Mouse (Mus musculus): ENCODE results near the gene Msi2.

Gene Msi2

GRCm38 (mm10) chr11:88713479-88713878 is 4.8 kb downstream of the Msi2 start:
- DNase-seq (ENCODE audit: low spot score), result no peak

GRCm38 (mm10) chr11:88709876-88710614 is 8.3 kb downstream of the Msi2 start:
- no peak for DNase-seq (ENCODE audit: low spot score)

GRCm38 (mm10) chr11:88707228-88707775 is 11.0 kb downstream of the Msi2 start:
- DNase-seq (ENCODE audit: low spot score), result no peak

- DNase-seq (ENCODE audit: low spot score), result no peak
Observed at GRCm38 (mm10) chr11:88704688-88705087, 13.6 kb downstream of the Msi2 start.

- no peak for DNase-seq (ENCODE audit: low spot score)
Observed at GRCm38 (mm10) chr11:88703220-88703619, 15.1 kb downstream of the Msi2 start.

- no peak for DNase-seq (ENCODE audit: low spot score)
Observed at GRCm38 (mm10) chr11:88701976-88702659, 16.2 kb downstream of the Msi2 start.

- no peak for DNase-seq (ENCODE audit: low spot score)
Observed at GRCm38 (mm10) chr11:88701020-88701419, 17.3 kb downstream of the Msi2 start.

GRCm38 (mm10) chr11:88700202-88700711 is 18.1 kb downstream of the Msi2 start:
- no peak for DNase-seq (ENCODE audit: low spot score)

- DNase-seq (ENCODE audit: low spot score), result no peak
Observed at GRCm38 (mm10) chr11:88693905-88694893, 24.1 kb downstream of the Msi2 start.

- DNase-seq (ENCODE audit: low spot score), result no peak
Observed at GRCm38 (mm10) chr11:88693002-88693769, 25.1 kb downstream of the Msi2 start.

- DNase-seq (ENCODE audit: low spot score), result no peak
Observed at GRCm38 (mm10) chr11:88692374-88692773, 25.9 kb downstream of the Msi2 start.

GRCm38 (mm10) chr11:88690556-88691287 is 27.6 kb downstream of the Msi2 start:
- DNase-seq (ENCODE audit: low spot score), result no peak

- no peak for DNase-seq (ENCODE audit: low spot score)
Observed at GRCm38 (mm10) chr11:88689831-88690459, 28.4 kb downstream of the Msi2 start.

- no peak for DNase-seq (ENCODE audit: low spot score)
Observed at GRCm38 (mm10) chr11:88688644-88689043, 29.7 kb downstream of the Msi2 start.

- DNase-seq (ENCODE audit: low spot score), result no peak
Observed at GRCm38 (mm10) chr11:88687711-88688110, 30.6 kb downstream of the Msi2 start.

GRCm38 (mm10) chr11:88687010-88687409 is 31.3 kb downstream of the Msi2 start:
- DNase-seq (ENCODE audit: low spot score), result no peak

GRCm38 (mm10) chr11:88686061-88686460 is 32.3 kb downstream of the Msi2 start:
- no peak for DNase-seq (ENCODE audit: low spot score)

GRCm38 (mm10) chr11:88683026-88683770 is 35.1 kb downstream of the Msi2 start:
- no peak for DNase-seq (ENCODE audit: low spot score)

GRCm38 (mm10) chr11:88677350-88677749 is 41.0 kb downstream of the Msi2 start:
- no peak for DNase-seq (ENCODE audit: low spot score)

All from testis, postnatal 10 days (tissue).